Mouse (Mus musculus) frontal cortex, adult 2 months (tissue): ENCODE data around the gene Ccdc87. TPM values are rescaled to one million over a fixed set of nuclear protein-coding genes. Genes with fewer than 3 reads are reported as not detected.

Experiments used
- DNase-seq, 2 experiments: peaks; one replicate each; pipeline ENCODE4 v3.0.0; 2022; ENCODE audit warnings: low spot score in 1 of 2; ENCODE audit errors: extremely low spot score in 1 of 2
- polyA plus RNA-seq: library from polyadenylated mRNA; depleted of rRNA; stranded (reverse); fragments of >200 nt; gene quantifications from 2 replicates; pipeline ENCODE4 v1.2.3, GENCODE M21; 2012; rRNA removed

The Ccdc87 gene
- polyA plus RNA-seq, 1 experiment = 1.9 TPM

GRCm38 (mm10) chr19:4889791-4890190, 50.6 kb downstream of the Ccdc87 start:
- no peak for DNase-seq

- no peak for DNase-seq
Measured at GRCm38 (mm10) chr19:4891798-4892197, 52.6 kb downstream of the Ccdc87 start.

Other genes with a start within 250 kb of the Ccdc87 start
- 31.8 and 33.5 TPM in 2 replicates for gene Lrfn4, start 223.7 kb upstream of the Ccdc87 start, polyA plus RNA-seq
- 49.4 and 54.8 TPM in 2 replicates for gene Rce1, start 213.7 kb upstream of the Ccdc87 start, polyA plus RNA-seq
- 3.9 and 4.5 TPM in 2 replicates for gene Gm960, start 140.7 kb upstream of the Ccdc87 start, polyA plus RNA-seq
- gene Sptbn2, start 128.2 kb upstream of the Ccdc87 start, polyA plus RNA-seq = 186 and 200 TPM in 2 replicates
- 24.3 and 25.3 TPM in 2 replicates for gene Rbm4b, start 82.9 kb upstream of the Ccdc87 start, polyA plus RNA-seq
- gene Rbm4, start 45.5 kb upstream of the Ccdc87 start, polyA plus RNA-seq = 64.7 and 65.5 TPM in 2 replicates
- gene Gm21992, start 27.8 kb upstream of the Ccdc87 start, polyA plus RNA-seq = 15.3 and 16.3 TPM in 2 replicates
- gene Rbm14, start 27.7 kb upstream of the Ccdc87 start, polyA plus RNA-seq = 26.8 and 28.0 TPM in 2 replicates
- 52.4 and 58.4 TPM in 2 replicates for gene Ccs, start within 50 bp of the Ccdc87 start, polyA plus RNA-seq
- 138 and 145 TPM in 2 replicates for gene Ctsf, start 15.8 kb downstream of the Ccdc87 start, polyA plus RNA-seq
- gene Actn3, start 38.5 kb downstream of the Ccdc87 start, polyA plus RNA-seq = 0.76 and 1.2 TPM in 2 replicates
- 40.9 and 41.3 TPM in 2 replicates for gene Zdhhc24, start 39.3 kb downstream of the Ccdc87 start, polyA plus RNA-seq
- gene Bbs1, start 67.3 kb downstream of the Ccdc87 start, polyA plus RNA-seq = 32.7 and 36.4 TPM in 2 replicates
- 45.7 and 46.2 TPM in 2 replicates for gene Dpp3, start 88.9 kb downstream of the Ccdc87 start, polyA plus RNA-seq
- 13.7 and 15.0 TPM in 2 replicates for gene Peli3, start 103.8 kb downstream of the Ccdc87 start, polyA plus RNA-seq
- 52.3 and 64.9 TPM in 2 replicates for gene Mrpl11, start 122.8 kb downstream of the Ccdc87 start, polyA plus RNA-seq
- gene Npas4, start 150.9 kb downstream of the Ccdc87 start, polyA plus RNA-seq = 19.8 and 36.8 TPM in 2 replicates
- gene Slc29a2, start 184.5 kb downstream of the Ccdc87 start, polyA plus RNA-seq = 23.2 and 26.5 TPM in 2 replicates
- 96.1 and 97.4 TPM in 2 replicates for gene B4gat1, start 199.5 kb downstream of the Ccdc87 start, polyA plus RNA-seq
- 4.4 and 5.4 TPM in 2 replicates for gene AC124502.3, start 199.5 kb downstream of the Ccdc87 start, polyA plus RNA-seq
- 32.4 and 32.5 TPM in 2 replicates for gene Brms1, start 202.0 kb downstream of the Ccdc87 start, polyA plus RNA-seq
- 59.9 and 70.6 TPM in 2 replicates for gene Rin1, start 211.1 kb downstream of the Ccdc87 start, polyA plus RNA-seq
- 5.2 and 5.7 TPM in 2 replicates for gene Cd248, start 228.7 kb downstream of the Ccdc87 start, polyA plus RNA-seq
- 106 and 122 TPM in 2 replicates for gene Tmem151a, start 246.2 kb downstream of the Ccdc87 start, polyA plus RNA-seq
- 44.7 and 45.1 TPM in 2 replicates for gene Yif1a, start 249.2 kb downstream of the Ccdc87 start, polyA plus RNA-seq